8 mouse cellular contexts compared by ENCODE assay signal in genomic region chr11:50224671-50225530, GRCm38 (mm10). TPM values are rescaled to one million over a fixed set of nuclear protein-coding genes. Genes with fewer than 3 reads are reported as not detected.
DNase-seq lines count a peak whose midpoint lies in the region; ATAC-seq and TF ChIP-seq lines count a peak whose summit lies in the region.

No protein-coding gene starts in this region.

- H3K9ac ChIP-seq in hindbrain, embryonic 11.5 days (ENCODE audit: low read depth, low read length): peak overlapping the region; percentile 97

- in situ Hi-C loops in Patski (cut with MboI; ENCODE audit: low pct_unique_long_range_greater_than_20kb): loop anchor here (5.0 kb wide), 1 partner anchor 63 kb away; no protein-coding TSS in a partner anchor

- H3K4me2 ChIP-seq in hindbrain, embryonic 11.5 days (replicated peaks; ENCODE audit: low read depth, low read length): peak overlapping the region; percentile 54

- no peaks in the 10 kb centered on the region for H3K36me3 ChIP-seq in hindbrain, embryonic 11.5 days (ENCODE audit: control insufficient read depth, insufficient read depth, low read length)

- under 1% methylated on average over 57 of the region's 70 CpGs for WGBS in hindbrain, embryonic 11.5 days

- H3K27me3 ChIP-seq in Patski: no peaks in the 10 kb centered on the region
- H3K27me3 ChIP-seq in hindbrain, embryonic 11.5 days (ENCODE audit: control insufficient read depth, insufficient read depth, low read length): no peaks in the 10 kb centered on the region; the same call in 1 of the 2 replicates

- CTCF ChIA-PET in Patski (lab: Charles Lee): interaction anchor here (0.6 to 2.2 kb wide), 9 partner anchors 9 to 359 kb away, joined by 3 to 11 read pairs (median 4); no protein-coding TSS in a partner anchor

- POLR2A ChIA-PET in Patski (lab: Charles Lee): interaction anchor here (0.7 to 8.0 kb wide), 7 partner anchors 13 to 140 kb away, joined by 3 to 60 read pairs (median 4); partner anchors contain the start of genes Mgat4b and Sqstm1

- peaks cover 4% of the 10 kb centered on the region for H3K4me1 ChIP-seq in hindbrain, embryonic 11.5 days (replicated peaks; ENCODE audit: control insufficient read depth, insufficient read depth, low read length)

- peak overlapping the region; percentile 72 for H3K4me3 ChIP-seq in hindbrain, embryonic 11.5 days (ENCODE audit: low read depth, low read length)

- no peak for TF ChIP-seq CTCF in Patski (IDR thresholded peaks at IDR 0.05)

- no peaks in the 10 kb centered on the region for H3K9me3 ChIP-seq in hindbrain, embryonic 11.5 days (ENCODE audit: control insufficient read depth, low read length)

- DNase-seq in Patski (ENCODE audit: low read depth, low spot score): no peak
- peak; percentile 87 for DNase-seq in cerebellum, adult 9-10 months
- DNase-seq in hindbrain, embryonic 11.5 days (ENCODE audit: low spot score): peak; percentile 86
- DNase-seq in layer of hippocampus, postnatal 36 days: peak; percentile 87 to 89
- peak; percentile 91 for DNase-seq in lung, postnatal 36 days
- peak; percentile 57 for DNase-seq in retina, postnatal 7 days (ENCODE audit: low read depth, low spot score)
- DNase-seq in urinary bladder, adult 2 months (ENCODE audit: low spot score): peak; percentile 91

- ATAC-seq in Patski: peak; percentile 77
- ATAC-seq in frontal cortex, adult (ENCODE audit: low TSS enrichment): peak; percentile 60
- ATAC-seq in hindbrain, embryonic 11.5 days (ENCODE audit: low FRiP score): peak; percentile 86

- H3K27ac ChIP-seq in hindbrain, embryonic 11.5 days (ENCODE audit: low read depth, low read length): peak overlapping the region; percentile 83

RNA-seq across cellular contexts. Expression of gene Ltc4s, which starts 13.5 kb away (rescaled TPM):
- not detected for polyA plus RNA-seq in Patski (2021)
- polyA plus RNA-seq in hindbrain, embryonic 11.5 days (2014; fragmentation: Nextera tagmentation; extraction: Ambion mirVana): 0.94 and 1.3 TPM in 2 replicates
- 1 to 10 TPM; 5.1 to 8.7 TPM for total RNA-seq in layer of hippocampus, postnatal 36 days (2021)
- 16.8 and 36.1 TPM in 2 replicates for polyA plus RNA-seq in urinary bladder, adult 2 months (2012; rRNA removed)

RNA-seq across cellular contexts. Expression of gene Mgat4b, which starts 14.2 kb away (rescaled TPM):
- 200 TPM for polyA plus RNA-seq in Patski (2021)
- polyA plus RNA-seq in hindbrain, embryonic 11.5 days (2014; fragmentation: Nextera tagmentation; extraction: Ambion mirVana): 17.9 and 19.6 TPM in 2 replicates
- total RNA-seq in layer of hippocampus, postnatal 36 days (2021): 100 to 1,000 TPM in 1 of 2 experiments, 10 to 100 TPM in 1; 91.1 to 102 TPM
- polyA plus RNA-seq in urinary bladder, adult 2 months (2012; rRNA removed): 47.4 and 54.3 TPM in 2 replicates

RNA-seq across cellular contexts. Expression of gene Sqstm1, which starts 14.3 kb away (rescaled TPM):
- 530 TPM for polyA plus RNA-seq in Patski (2021)
- polyA plus RNA-seq in hindbrain, embryonic 11.5 days (2014; fragmentation: Nextera tagmentation; extraction: Ambion mirVana): 165 and 188 TPM in 2 replicates
- 100 to 1,000 TPM; 426 to 430 TPM for total RNA-seq in layer of hippocampus, postnatal 36 days (2021)
- polyA plus RNA-seq in urinary bladder, adult 2 months (2012; rRNA removed): 317 and 373 TPM in 2 replicates

RNA-seq across cellular contexts. Expression of gene Mrnip, which starts 50.7 kb away (rescaled TPM):
- 5.9 TPM for polyA plus RNA-seq in Patski (2021)
- polyA plus RNA-seq in hindbrain, embryonic 11.5 days (2014; fragmentation: Nextera tagmentation; extraction: Ambion mirVana): 21.9 and 22.4 TPM in 2 replicates
- 10 to 100 TPM; 13.0 to 14.2 TPM for total RNA-seq in layer of hippocampus, postnatal 36 days (2021)
- polyA plus RNA-seq in urinary bladder, adult 2 months (2012; rRNA removed): 8.7 and 11.5 TPM in 2 replicates
